Comparison of ENCODE assay signal across 8 mouse cellular contexts in genomic region chr7:88356871-88357776, GRCm38 (mm10).
DNase-seq lines count a peak whose midpoint lies in the region; ATAC-seq and TF ChIP-seq lines count a peak whose summit lies in the region.

No protein-coding gene starts in this region.

- peak; percentile 54 for TF ChIP-seq RAD21 in CH12.LX (IDR thresholded peaks at IDR 0.05; ENCODE audit: low read depth, low read length)

- no peaks in the 10 kb centered on the region for H3K79me2 ChIP-seq in CH12.LX (replicated peaks; ENCODE audit: control insufficient read depth, extremely low read depth, insufficient read depth, poor library complexity, severe bottlenecking)

- TF ChIP-seq EP300 in CH12.LX (IDR thresholded peaks at IDR 0.05; ENCODE audit: low read length) = no peak

- no peaks in the 10 kb centered on the region for H3K36me3 ChIP-seq in hindbrain, embryonic 10.5 days
- no peaks in the 10 kb centered on the region for H3K36me3 ChIP-seq in hindbrain, embryonic 13.5 days
- H3K36me3 ChIP-seq in CH12.LX (replicated peaks in 1 of 2; ENCODE audit: control insufficient read depth in 1 of 2, insufficient read depth in 1 of 2, low read length in 1 of 2) = no peaks in the 10 kb centered on the region
- no peaks in the 10 kb centered on the region for H3K36me3 ChIP-seq in embryonic facial prominence, embryonic 10.5 days (replicated peaks)

- no peak overlapping the region for H3K27ac ChIP-seq in hindbrain, embryonic 10.5 days
- no peak overlapping the region for H3K27ac ChIP-seq in hindbrain, embryonic 13.5 days
- H3K27ac ChIP-seq in CH12.LX (ENCODE audit: insufficient read depth, low read depth) = no peak overlapping the region
- no peak overlapping the region for H3K27ac ChIP-seq in embryonic facial prominence, embryonic 10.5 days (replicated peaks)

- no peaks in the 10 kb centered on the region for H3K4me1 ChIP-seq in hindbrain, embryonic 10.5 days (replicated peaks)
- peaks cover 7% of the 10 kb centered on the region for H3K4me1 ChIP-seq in hindbrain, embryonic 13.5 days (replicated peaks)
- no peaks in the 10 kb centered on the region for H3K4me1 ChIP-seq in CH12.LX (ENCODE audit: control insufficient read depth in 1 of 2, insufficient read depth in 2 of 2)
- H3K4me1 ChIP-seq in embryonic facial prominence, embryonic 10.5 days = no peaks in the 10 kb centered on the region

- H3K4me2 ChIP-seq in hindbrain, embryonic 13.5 days = no peak overlapping the region
- no peak overlapping the region for H3K4me2 ChIP-seq in CH12.LX (ENCODE audit: insufficient read depth, low read depth, poor library complexity, severe bottlenecking)

- ATAC-seq in hindbrain, embryonic 13.5 days (ENCODE audit: low FRiP score) = no peak

- dilution Hi-C loops in CH12.LX (cut with MboI; ENCODE audit: extremely low pct_ligation_motif_present, extremely low pct_unique_long_range_greater_than_20kb, low sequenced_read_pairs) = no loop called here

- peak; percentile 16 for DNase-seq in hindbrain, embryonic 10.5 days (ENCODE audit: low spot score)
- DNase-seq in 3T3-L1 (ENCODE audit: low read depth, low spot score) (peak; percentile 4), CH12.LX (ENCODE audit: extremely low read depth) (peak; percentile 39)
- DNase-seq in embryonic facial prominence, embryonic 10.5 days (ENCODE audit: low spot score) = peak; percentile 15
- DNase-seq in lung, postnatal 36 days = peak; percentile 74
- DNase-seq in layer of hippocampus, postnatal 10 days (ENCODE audit: low spot score in 2 of 2) = no peak
- no peak for DNase-seq in yolk sac, embryonic 10.5 days (ENCODE audit: low spot score)

- no peak overlapping the region for H3K9ac ChIP-seq in hindbrain, embryonic 13.5 days
- no peak overlapping the region for H3K9ac ChIP-seq in CH12.LX (ENCODE audit: insufficient read depth, low read depth)

- in situ Hi-C loops in CH12.LX (cut with MboI; ENCODE audit: low pct_ligation_motif_present, low pct_unique_long_range_greater_than_20kb, low sequenced_read_pairs) = no loop called here

- no peak for TF ChIP-seq POLR2A in CH12.LX (IDR thresholded peaks at IDR 0.05; ENCODE audit: low read depth, low read length)

- H3K4me3 ChIP-seq in hindbrain, embryonic 10.5 days = no peak overlapping the region
- H3K4me3 ChIP-seq in hindbrain, embryonic 13.5 days = no peak overlapping the region
- H3K4me3 ChIP-seq in CH12.LX (replicated peaks in 1 of 3; ENCODE audit: low read depth in 2 of 3, low read length in 2 of 3, poor library complexity in 1 of 3) = no peak overlapping the region
- H3K4me3 ChIP-seq in embryonic facial prominence, embryonic 10.5 days = no peak overlapping the region

- WGBS in hindbrain, embryonic 10.5 days = 49% methylated on average over 4 of the region's 4 CpGs
- WGBS in hindbrain, embryonic 13.5 days = 43% methylated on average over 4 of the region's 4 CpGs
- WGBS in embryonic facial prominence, embryonic 10.5 days = 45% methylated on average over 4 of the region's 4 CpGs

- no peaks in the 10 kb centered on the region for H3K9me3 ChIP-seq in hindbrain, embryonic 10.5 days
- no peaks in the 10 kb centered on the region for H3K9me3 ChIP-seq in hindbrain, embryonic 13.5 days
- no peaks in the 10 kb centered on the region for H3K9me3 ChIP-seq in CH12.LX (replicated peaks; ENCODE audit: low read length)
- no peaks in the 10 kb centered on the region for H3K9me3 ChIP-seq in embryonic facial prominence, embryonic 10.5 days

- peak; percentile 56 to 72; a peak in 3 of 4 replicates for TF ChIP-seq CTCF in CH12.LX (conservative IDR thresholded peaks at IDR 0.05 in 1 of 2, IDR thresholded peaks at IDR 0.05 in 1 of 2; ENCODE audit: low read depth in 2 of 2, low read length in 2 of 2)

- H3K27me3 ChIP-seq in hindbrain, embryonic 10.5 days (ENCODE audit: insufficient read depth, poor library complexity, severe bottlenecking) = no peaks in the 10 kb centered on the region
- no peaks in the 10 kb centered on the region for H3K27me3 ChIP-seq in hindbrain, embryonic 13.5 days
- H3K27me3 ChIP-seq in CH12.LX (replicated peaks) = no peaks in the 10 kb centered on the region
- no peaks in the 10 kb centered on the region for H3K27me3 ChIP-seq in embryonic facial prominence, embryonic 10.5 days (replicated peaks; ENCODE audit: low read depth, poor library complexity, severe bottlenecking)

TF ChIP-seq in CH12.LX, 34 proteins besides CTCF, POLR2A, EP300 and RAD21:
- TF ChIP-seq SIN3A (IDR thresholded peaks at IDR 0.05; ENCODE audit: low read length) = no peak
- no peak for TF ChIP-seq RCOR1 (conservative IDR thresholded peaks at IDR 0.05; ENCODE audit: low read depth, low read length)
- TF ChIP-seq ZC3H11A (IDR thresholded peaks at IDR 0.05; ENCODE audit: low read depth, low read length) = peak; percentile 34; the same call in 1 of the 2 replicates
- no peak for TF ChIP-seq ETS1 (conservative IDR thresholded peaks at IDR 0.05; ENCODE audit: low read depth, low read length)
- peak; percentile 79 for TF ChIP-seq SMC3 (IDR thresholded peaks at IDR 0.05; ENCODE audit: low read depth, low read length)
- no peak for TF ChIP-seq E2F4 (IDR thresholded peaks at IDR 0.05; ENCODE audit: insufficient replicate concordance, low read depth, low read length)

Comparison
In these comparisons a context has a peak if more than half of its experiments do, and no peak if none do; other contexts are left out.
1. DNase-seq: peak in hindbrain, embryonic 10.5 days (single experiment), 3T3-L1 (single experiment), CH12.LX (single experiment), embryonic facial prominence, embryonic 10.5 days (single experiment) and lung, postnatal 36 days (single experiment); none in layer of hippocampus, postnatal 10 days (0 of 2) and yolk sac, embryonic 10.5 days (single experiment).